Mouse (Mus musculus) gastrocnemius, postnatal 14 days (tissue): ENCODE data around the gene Gm49486. TPM values are rescaled to one million over a fixed set of nuclear protein-coding genes. Genes with fewer than 3 reads are reported as not detected.
A peak's percentile ranks its signal among the peaks of the same experiment; 100 is the strongest.
"Not testable (repeated sequence)": the region's sequence is repeated elsewhere in the genome, so short reads cannot be mapped to it uniquely, and the experiment has no call there.

Experiments used
- DNase-seq: peaks from one replicate; pipeline ENCODE4 v3.0.0; 2021; ENCODE audit warnings: mixed read lengths
- intact Hi-C: fragments of 180-260 bp; cut with DNase I; formaldehyde crosslinking; loops from one replicate; pipeline ENCODE4 v1.15.1; 2025; ENCODE audit warnings: low total_unique reads
- total RNA-seq, 2 experiments: library from RNA; stranded (reverse); gene quantifications; 2 replicates each; pipeline ENCODE4 v1.2.3; 2021

Gene Gm49486
- total RNA-seq, 2 experiments from 2014 or later = 0.29 to 0.38 TPM

GRCm38 (mm10) chr15:79223641-79224040 lies 5.5 kb upstream of the Gm49486 start:
- DNase-seq = no peak
- intact Hi-C loops = no loop called here

- intact Hi-C loops = no loop called here
- peak; percentile 79 for DNase-seq
Measured at GRCm38 (mm10) chr15:79224685-79225084, 4.5 kb upstream of the Gm49486 start.

GRCm38 (mm10) chr15:79225780-79226179 lies 3.4 kb upstream of the Gm49486 start:
- DNase-seq, intact Hi-C loops: not testable (repeated sequence)

DNA sequence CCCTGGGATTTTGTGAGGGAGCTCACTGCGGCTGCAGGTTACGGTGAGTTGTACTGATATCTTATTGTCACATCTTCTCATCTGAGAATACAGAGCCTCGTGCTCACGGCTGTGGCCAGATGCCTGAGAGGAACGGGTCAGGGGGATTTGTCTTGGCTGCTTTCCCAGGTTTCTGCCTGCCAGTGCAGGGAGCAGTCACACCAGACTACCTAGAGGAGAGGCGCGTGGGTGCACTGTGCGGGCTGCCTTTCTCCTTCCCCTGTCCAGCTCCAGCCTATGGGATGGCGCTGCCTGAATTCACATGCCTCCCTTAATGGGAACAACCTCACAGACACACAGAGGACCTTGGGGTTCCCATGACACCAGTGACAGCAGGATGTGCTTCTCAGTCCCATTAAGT lies 6.1 kb downstream of the Gm49486 start:
- intact Hi-C loops = no loop called here
- no peak for DNase-seq

- DNase-seq = no peak
- intact Hi-C loops = no loop called here
Measured at GRCm38 (mm10) chr15:79238036-79238435, 8.8 kb downstream of the Gm49486 start.

- DNase-seq = no peak
- intact Hi-C loops = loop anchor here (2.0 kb wide), 1 partner anchor 224 kb away; no protein-coding TSS in a partner anchor
Measured at GRCm38 (mm10) chr15:79242574-79243233, 13.5 kb downstream of the Gm49486 start.

GRCm38 (mm10) chr15:79243234-79244042 lies 14.2 kb downstream of the Gm49486 start:
- DNase-seq = peak; percentile 94
- intact Hi-C loops = loop anchor here (2.0 kb wide), 1 partner anchor 223 kb away; no protein-coding TSS in a partner anchor

GRCm38 (mm10) chr15:79244071-79244893 lies 15.1 kb downstream of the Gm49486 start:
- intact Hi-C loops = no loop called here
- no peak for DNase-seq

DNA sequence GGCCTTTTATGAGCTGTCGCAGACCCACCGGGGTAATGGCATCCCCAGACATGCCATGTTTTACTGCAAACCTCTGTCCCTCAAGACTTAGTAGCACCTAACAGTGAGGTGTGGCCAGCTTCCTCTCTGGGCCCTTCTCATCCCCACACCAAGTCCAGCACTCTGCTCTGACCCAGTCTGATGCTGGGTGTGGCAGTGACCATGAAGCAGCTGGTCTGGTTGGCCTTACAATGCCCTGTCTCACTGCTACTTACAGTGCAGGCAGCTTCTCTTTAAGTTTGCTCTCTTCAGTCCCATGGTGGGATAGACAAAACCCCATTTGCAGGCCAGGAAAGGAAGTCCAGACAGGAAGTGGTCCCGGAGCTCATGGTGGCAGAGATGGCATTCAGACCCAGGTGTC lies 16.1 kb downstream of the Gm49486 start:
- intact Hi-C loops = no loop called here
- DNase-seq = no peak

- no peak for DNase-seq
- intact Hi-C loops = no loop called here
Measured at GRCm38 (mm10) chr15:79250236-79250635, 21.0 kb downstream of the Gm49486 start.

GRCm38 (mm10) chr15:79251168-79251567 lies 22.0 kb downstream of the Gm49486 start:
- DNase-seq = no peak

GRCm38 (mm10) chr15:79251781-79252491 lies 22.7 kb downstream of the Gm49486 start:
- intact Hi-C loops = no loop called here
- no peak for DNase-seq

More at GRCm38 (mm10) chr15:79251168-79251567, 22.0 kb downstream of the Gm49486 start:
- intact Hi-C loops = no loop called here

DNA sequence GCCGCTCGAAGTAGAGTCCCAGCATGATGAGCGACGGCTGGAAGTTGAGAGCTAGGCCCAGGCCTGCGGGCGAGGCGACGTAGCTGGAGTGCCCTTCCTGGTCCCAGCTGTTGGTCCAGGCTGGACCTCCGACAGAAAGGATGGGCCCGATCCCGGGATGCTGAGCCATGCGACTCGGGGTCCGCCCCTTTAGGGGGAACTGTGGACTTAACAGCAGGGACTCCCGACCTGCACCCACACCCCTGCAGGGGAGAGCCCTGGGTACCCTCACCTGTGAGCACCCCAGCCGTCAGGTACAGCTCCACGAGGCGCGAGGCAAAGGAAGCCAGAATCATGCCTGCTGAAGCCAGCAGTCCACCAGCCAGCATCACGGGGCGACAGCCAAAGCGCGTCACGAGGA lies 23.4 kb downstream of the Gm49486 start:
- intact Hi-C loops = no loop called here
- DNase-seq = no peak

DNA sequence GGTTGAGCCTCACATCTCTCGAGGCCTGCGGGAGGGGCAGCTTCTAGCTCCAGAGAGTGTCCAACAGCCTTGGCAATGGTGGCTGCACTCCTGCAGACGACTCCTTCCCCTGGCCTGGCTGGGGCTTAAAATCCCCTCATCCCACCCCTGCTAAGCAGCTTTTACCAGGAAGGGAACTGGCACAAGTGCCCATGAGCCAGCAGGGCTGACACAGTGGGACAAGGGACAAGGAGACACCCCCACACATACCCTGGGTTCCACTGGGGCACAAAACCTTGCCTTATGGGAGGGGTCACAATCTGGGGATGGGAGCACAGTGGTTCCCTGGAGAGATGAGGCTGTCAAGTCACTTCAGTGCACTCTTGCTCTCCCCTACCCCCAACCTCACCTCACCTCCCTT lies 25.5 kb downstream of the Gm49486 start, which contains the start of gene Slc16a8:
Gene Slc16a8, minus strand, starts transcription at position 101 of the 400 bp plus-strand sequence.
- no peak for DNase-seq
- intact Hi-C loops = no loop called here

DNA sequence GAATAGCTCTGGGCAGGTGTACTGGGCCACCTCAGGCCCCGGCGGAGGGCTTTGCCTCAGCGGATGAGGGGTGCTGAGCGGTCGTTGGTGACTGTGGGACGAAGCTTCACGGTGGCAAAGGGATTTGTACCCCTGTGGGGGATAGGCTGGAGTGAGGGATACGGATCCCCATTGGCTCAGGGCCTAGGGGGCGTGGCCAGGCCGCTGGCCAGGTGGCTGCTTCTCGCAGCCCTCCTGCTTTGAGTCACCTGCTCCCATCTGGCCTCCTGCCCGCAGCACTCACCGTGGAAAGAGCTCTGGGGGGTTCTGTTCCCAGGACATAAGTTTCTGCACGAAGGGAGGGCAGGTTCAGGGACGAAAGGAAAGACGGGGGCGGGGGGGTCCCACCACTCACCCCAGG lies 29.3 kb downstream of the Gm49486 start:
- DNase-seq = no peak
- intact Hi-C loops = no loop called here

- peak; percentile 29 for DNase-seq
- intact Hi-C loops = no loop called here
Measured at GRCm38 (mm10) chr15:79261095-79261725, 32.0 kb downstream of the Gm49486 start.

- no peak for DNase-seq
- intact Hi-C loops = no loop called here
Measured at GRCm38 (mm10) chr15:79261757-79262156, 32.6 kb downstream of the Gm49486 start.

- no peak for DNase-seq
- intact Hi-C loops = no loop called here
Measured at GRCm38 (mm10) chr15:79262375-79262774, 33.2 kb downstream of the Gm49486 start.

DNA sequence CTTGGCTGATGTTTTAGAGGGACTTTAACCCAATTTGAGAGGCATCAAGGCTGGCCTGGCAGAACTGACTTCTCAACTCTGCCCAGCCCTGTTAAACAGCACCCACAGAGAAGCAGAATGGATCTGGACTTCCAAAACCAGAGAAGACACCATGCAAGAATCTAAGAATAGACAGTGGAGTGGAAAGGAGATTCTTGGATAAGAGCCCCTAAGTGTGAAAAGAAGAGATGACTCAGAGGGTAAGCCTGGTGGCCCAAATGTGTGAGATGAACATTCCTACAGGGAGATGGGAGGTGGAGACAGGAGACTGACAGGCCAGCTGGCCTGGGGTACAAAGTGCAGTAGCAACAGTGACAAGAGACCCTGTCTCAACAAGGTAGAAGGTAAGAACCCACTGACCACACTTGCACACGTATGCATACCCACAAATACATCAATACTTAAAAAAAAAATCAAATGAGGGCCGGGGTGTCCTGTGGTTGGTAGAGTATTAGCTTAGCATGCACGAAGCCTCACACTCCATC lies 33.7 kb downstream of the Gm49486 start:
- no peak for DNase-seq
- intact Hi-C loops = no loop called here
